Mouse (Mus musculus) adrenal gland, adult (tissue): ENCODE measurements around the gene Ap5z1.
A peak's percentile ranks its signal among the peaks of the same experiment; 100 is the strongest.

Source experiments
- DNase-seq, 2 experiments: peaks; one replicate each; pipeline ENCODE4 v3.0.0; 2022 to 2023; ENCODE audit warnings: low spot score in 1 of 2; ENCODE audit not compliant: inconsistent age in 2 of 2

Gene Ap5z1

DNA sequence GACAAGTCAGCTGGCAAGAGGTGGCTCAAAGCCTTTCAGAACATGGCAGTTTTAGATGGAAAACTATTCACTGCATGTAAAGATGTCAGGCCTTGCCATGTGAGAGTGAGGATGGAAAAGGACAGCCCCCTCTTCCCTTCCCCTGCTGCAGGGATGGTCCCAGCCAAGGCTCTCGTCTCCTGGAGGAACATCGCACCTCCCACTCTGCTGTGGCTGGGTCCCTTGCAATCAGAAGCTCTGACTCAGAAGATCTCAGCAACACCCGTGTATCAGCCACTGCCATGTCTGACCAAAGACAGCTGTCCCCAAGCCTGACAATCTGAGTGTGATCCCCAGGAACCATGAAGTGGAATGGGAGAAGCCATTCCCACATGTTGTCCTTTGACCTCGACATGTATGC lies 48.4 kb downstream of the Ap5z1 start:
- no peak for DNase-seq

DNA sequence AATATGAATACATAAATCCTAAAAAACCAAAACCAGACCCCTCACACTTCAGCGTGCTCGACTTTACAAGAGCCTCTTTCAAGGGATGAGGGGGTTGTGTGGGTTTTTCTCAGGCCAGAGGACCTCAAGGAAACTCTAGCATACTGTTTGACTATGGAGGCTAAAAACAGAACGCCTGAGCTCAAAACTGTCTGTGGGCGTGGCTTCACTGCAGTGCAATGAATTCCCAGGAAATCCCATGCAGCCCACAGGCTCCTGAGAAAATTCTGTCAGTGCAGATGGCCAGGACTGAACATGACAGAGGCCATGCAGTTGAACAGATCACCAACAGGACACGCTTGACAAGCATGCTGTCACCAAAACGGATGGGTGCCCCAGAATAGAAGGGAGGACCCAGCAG lies 55.2 kb downstream of the Ap5z1 start:
- no peak for DNase-seq

DNA sequence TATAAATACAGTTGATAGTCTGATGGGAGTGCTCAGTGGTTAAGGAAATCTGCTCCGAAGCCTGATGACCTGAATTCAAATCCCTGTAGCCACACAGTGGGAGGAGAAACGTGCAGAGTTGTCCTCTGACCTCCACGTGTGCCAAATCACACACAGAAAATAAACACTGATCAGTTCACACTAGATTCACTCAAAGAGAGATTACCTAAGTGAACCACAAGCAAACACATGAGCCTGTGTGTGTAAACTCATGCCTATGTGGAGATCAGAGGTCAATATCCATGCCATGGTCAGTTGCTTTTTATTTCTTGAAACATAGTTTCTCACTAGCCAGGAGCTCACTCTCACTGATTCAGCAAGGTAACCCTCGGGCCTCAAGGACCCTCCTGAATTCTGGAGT lies 56.6 kb downstream of the Ap5z1 start:
- DNase-seq = no peak

- DNase-seq = peak; percentile 55 to 80
Measured at GRCm38 (mm10) chr5:142521195-142521866, 57.6 kb downstream of the Ap5z1 start.

- no peak for DNase-seq
Measured at GRCm38 (mm10) chr5:142524711-142525464, 61.1 kb downstream of the Ap5z1 start.
